Mouse (Mus musculus): Measurements from ENCODE around the gene Slc18a2.

DNA sequence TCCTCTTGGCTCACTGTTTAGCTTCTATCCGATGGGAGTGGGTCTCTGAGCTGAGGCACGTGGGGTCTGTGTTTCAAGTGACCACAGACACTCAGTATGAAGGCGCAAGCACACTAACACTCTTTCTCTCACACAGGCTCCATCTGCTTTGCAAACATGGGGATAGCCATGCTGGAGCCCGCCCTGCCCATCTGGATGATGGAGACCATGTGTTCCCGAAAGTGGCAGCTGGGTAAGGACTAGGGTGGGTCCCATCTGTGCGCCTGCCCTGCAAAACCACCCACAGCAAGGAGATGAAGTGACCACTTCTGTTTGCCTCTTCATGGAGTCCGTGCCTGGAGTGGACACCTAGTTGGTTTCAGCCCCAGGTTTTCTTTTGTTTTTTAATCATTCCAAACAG is 15.7 kb downstream of the Slc18a2 start:
- TF ChIP-seq POLR2A (IDR thresholded peaks at IDR 0.05; ENCODE audit: low read depth, low read length) (no peak), CTCF (conservative IDR thresholded peaks at IDR 0.05; ENCODE audit: insufficient read depth, insufficient read length, low read depth, low read length) (no peak)

Measured in kidney, adult 2 months (tissue).